Mouse (Mus musculus) embryo, embryonic 11 days (tissue): ENCODE measurements around the gene Golga2.

Experiments used
- DNase-seq: peaks from one replicate; pipeline ENCODE4 v3.0.0-alpha.2; 2015

Golga2 gene

DNA sequence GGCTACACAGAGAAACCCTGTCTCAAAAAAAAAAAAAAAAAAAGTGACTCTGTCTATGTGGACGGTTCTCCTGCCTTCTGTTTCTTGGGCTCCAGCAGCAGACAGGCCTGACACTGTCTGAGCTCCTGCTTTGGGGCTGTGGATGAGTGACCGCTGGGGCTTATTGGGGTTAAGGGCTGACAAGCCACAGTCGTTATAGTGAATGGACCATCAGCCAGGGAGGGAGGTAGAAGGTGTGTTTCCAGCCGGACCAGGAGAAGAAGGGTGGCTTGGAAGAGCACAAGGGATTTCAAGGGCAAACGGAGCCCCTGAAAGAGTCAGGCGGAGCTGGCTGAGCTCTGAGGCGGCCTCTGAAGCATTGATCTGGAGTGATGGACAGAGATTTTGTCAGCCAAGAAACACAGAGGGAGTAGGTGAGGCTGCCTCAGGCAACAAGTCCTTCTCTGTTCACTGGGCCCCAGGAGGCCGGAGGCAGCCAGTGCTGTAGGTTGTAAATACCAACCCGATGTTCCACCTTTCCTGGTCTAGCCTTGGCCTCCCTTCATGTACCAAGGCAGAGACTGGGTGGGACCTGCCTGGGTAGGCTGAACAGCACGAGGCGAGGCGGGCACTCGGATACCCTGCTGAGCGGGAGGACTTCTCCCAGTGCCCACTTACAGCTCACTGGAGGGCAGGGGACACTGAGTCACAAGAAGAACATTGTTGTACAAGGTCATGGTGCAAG lies 57.6 kb downstream of the Golga2 start:
- DNase-seq = no peak

DNA sequence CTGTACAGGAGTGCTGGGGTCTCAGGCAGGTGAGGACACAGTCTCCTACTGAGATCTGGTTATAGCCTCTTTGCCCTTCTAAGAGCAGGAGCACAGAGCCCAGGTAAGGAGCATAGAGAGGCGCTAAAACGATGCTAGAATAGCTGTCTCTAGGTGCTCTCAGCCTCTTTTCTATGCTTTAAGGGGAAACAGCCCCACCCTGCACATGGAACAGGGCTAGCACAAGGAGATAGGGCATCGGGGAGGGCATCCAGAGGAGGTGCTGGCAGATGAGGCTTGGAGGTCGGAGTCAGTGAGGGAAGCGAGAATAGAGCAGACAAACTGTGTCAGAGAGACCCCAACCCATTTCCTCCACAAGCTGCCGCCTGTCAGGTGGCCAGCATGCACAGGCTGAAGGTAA lies 59.8 kb downstream of the Golga2 start:
- no peak for DNase-seq

DNA sequence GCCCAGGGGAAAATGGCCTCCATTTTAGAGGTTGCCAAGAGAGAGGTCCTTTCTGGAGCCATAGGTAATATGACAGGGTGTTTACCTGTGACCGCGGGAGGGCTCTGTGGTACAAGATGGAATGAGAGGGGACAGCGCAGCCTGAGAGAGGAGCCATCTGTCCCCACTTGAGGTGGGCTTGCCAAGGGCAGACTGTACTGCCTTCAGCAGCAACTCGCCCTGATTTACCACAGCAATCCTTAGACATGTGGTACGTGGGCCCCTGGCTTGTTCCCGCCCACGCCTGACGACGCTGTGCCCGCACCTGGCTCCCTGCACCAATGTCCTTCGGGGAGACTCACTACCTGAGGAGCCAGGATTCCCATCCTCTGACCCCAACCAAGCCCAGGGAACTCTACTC lies 61.1 kb downstream of the Golga2 start:
- no peak for DNase-seq

DNA sequence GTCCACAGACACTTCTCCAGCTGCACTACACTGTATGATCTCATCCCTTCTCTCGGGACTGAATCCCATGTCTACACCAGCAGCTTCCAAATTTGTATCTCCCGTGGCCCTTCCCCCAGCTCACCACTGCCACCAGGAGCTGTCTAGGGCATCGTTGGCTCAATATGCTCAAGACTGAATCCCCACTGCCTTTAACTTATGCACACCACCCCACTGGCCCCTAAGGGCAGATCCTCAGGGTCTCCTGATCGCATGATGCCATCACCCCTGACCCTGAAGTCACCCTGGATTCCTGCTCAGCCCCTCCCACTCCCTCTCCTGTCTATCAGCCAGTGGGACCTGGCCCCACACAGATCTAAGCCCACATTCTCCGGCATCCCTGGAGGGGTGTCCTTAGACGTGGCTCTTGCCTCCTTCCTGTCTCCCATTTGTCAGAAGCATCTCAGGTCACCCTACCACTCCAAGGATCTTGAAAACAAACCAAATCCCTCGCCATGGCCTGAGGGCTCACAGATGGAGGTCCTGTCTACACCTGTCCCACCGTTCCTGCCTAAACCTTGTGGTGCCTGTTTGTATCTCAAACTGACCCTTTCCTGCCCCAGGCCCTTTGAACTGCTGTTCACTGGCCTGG lies 62.6 kb downstream of the Golga2 start:
- no peak for DNase-seq

DNA sequence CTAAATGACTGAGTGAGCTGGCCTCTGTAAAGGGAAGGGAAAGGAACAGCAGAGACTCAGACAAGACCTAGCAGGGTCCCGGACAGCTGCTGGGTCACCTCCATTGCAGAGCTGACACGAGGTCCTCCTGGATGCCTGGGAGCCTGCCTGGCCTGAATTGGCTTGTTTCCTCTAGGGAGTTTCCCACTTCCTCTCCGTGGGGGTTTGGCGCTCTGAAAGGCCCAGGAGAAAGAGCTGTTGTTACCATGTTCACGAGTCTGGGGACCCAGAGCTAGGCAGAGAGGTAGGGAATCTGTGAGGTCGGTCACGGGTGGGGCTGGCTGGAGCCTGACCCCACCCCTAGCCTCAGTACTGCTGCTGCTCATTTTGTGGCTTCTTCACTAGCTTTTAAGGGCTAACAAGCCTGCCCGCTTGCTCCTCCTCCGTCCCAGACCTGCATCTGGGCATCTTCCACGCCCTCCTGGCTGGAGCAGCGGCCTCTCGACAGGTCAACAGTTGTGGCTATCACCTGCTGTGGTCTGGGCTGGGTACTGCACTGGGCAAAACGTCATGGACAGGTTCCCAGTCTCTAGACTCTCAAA lies 63.4 kb downstream of the Golga2 start:
- no peak for DNase-seq

DNA sequence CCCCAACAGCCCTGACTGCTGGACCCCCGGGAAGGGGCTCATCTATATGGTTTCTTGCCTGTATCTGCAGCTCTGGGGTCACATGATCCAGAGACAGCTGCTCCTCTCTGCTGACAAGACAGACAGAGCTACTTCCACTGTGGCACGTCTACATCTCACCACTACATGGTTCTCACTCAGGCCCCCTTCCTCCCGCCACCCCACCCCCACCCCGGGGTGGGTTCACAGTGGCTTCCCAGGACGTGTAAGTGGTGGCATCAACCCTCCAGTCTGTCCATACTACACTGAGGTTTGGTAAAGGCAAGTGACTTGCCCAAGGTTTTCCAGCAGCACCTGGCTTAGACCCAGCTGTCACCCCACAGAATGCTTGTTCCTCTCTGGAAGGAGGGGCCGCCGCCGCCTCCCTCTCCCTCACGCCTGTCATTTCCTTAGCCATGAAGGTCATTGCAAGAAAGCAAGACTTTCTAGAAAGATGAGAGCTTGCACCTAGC lies 64.3 kb downstream of the Golga2 start:
- DNase-seq = no peak

DNA sequence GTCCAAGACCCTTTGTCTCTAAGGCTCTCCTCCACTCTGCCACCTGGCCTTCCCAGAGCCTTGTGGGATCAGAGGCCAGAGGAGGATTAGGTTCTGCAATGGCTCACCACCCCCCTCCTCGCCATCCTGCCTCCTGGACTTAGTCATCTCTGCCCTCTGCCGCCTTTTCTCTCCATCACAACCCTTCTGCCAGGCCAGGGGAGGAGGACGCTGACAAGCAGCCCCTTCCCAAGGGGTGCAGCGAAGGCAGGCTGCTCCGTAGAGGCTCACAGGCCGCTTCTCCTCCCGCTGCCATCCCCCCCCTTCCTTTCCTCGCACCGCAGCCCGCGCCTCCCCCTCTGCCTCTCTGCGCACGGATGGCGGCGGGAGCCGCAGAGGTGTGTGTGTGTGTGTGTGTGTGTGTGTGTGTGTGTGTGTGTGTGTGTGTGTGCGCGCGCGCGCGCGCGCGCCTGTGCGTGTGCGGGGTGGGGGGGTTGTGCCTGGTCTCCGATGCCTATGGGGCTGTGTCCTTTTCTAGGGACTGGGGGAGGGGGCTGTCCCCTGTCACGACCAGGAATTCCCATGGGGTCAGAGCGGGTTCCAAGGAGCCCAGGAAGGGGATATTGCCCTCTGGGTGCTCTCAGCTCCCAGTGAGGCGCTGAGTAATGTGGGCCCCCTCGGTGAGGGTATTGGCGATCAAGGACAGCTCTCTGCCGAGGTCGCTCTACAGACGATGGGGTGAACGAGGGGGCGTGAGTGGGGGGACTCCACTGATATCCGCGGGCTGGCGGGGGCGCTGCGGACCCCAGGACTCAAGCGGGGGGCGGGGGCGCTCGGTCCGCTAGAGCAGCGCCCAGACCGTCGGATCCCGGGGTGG lies 65.2 kb downstream of the Golga2 start, which contains the start of gene Ciz1:
Ciz1 (plus strand) TSS at position 177 of the 856 bp plus-strand sequence.
- peak; percentile 72 for DNase-seq

DNA sequence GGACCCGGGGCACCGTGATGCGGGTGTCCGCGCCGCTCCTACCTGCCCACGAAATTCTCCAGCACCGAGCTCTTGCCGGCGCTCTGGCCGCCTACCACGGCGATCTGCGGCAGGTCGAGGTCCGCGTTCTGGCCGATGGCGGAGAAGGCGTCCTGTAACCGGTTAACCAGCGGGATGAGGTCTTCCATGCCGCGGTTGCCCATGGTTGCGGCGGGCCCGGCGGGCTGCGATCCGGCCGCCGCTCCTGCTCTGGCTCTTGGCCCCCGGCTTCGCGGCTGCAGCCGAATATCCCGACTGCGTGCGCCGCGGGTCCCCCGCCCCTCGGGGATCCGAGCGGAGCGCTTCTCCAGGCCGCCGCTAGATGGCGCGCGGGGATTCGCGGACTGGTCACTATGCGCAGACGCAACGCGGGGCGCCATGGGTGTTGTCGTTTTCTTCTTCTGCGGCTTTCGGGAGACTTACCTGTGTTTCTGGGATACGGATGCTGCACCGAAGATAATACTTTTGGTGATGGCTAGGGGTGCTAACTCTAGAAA lies 65.9 kb downstream of the Golga2 start, which contains the start of gene Dnm1:
Dnm1 (minus strand) TSS at position 332 of the 536 bp plus-strand sequence.
- peak; percentile 95 for DNase-seq

DNA sequence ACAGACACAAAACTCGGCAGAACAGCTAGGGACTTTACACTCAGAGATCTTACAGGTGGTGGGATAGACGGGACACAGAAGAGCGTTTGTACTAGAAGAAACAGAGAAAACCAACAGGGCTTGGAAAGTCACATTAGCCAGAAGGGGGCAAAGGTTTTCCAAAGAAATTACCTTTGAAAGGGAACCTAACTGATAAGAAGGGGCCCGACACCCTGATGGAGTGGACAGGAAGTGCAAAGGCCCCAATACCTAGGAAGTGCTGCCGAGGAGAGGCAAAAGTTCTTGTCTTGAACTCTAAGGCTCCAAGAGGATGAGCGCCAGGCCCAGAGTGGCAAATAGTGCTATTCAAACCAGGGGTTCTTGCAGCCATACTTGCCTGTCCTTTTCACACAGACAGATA lies 66.7 kb downstream of the Golga2 start:
- DNase-seq = no peak

DNA sequence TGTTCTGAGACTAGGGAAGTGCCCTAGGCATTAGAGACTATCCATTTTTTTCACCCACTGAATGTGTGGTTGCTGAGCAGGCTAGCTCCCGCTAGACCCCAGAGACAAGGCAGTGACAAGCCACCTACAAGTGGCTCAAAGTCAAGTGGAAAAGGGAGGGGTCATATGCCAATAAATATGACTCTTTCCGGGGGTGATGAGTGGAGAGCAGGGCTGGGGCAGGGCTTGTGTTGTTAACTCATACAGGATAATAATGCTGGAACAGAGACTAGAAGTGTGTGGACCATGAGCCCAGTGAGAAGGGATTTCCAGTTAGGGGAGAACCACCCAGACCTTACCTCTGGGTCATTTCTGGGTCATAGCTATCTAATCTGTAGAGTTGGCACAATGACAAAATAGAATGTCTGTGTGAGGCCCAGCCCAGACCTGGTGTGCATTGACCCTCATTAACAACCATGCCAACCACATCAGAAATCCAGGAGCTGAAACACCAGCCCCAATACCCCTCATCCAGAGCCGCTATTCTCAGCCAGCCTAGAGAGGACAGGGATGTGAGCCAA lies 67.2 kb downstream of the Golga2 start:
- DNase-seq = no peak

DNA sequence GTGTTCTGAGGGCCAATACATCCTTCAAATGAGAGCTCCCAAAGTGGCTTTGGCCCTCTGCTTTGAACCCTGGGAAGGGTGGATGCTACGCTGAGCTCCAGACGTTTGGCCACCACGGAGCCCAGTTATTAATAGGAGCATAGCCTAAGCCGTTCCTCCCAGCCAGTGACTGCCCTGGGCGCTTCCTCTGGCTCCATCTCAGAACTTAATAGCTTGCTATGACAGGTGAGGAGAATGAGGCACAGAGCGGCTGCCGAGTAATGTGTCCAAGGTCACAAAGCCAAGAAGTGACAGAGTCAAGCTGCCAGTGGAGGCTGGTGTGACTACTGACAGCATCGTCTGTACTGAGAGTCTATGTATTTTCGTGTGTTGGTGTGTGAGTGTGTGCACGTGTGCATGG lies 69.0 kb downstream of the Golga2 start:
- no peak for DNase-seq
